Mouse (Mus musculus) kidney, adult 2 months (tissue): ENCODE results near the gene Alg5. TPM values are rescaled to one million over a fixed set of nuclear protein-coding genes. Genes with fewer than 3 reads are reported as not detected.
A peak's percentile ranks its signal among the peaks of the same experiment; 100 is the strongest.

ENCODE experiments used
- DNase-seq: peaks from one replicate; pipeline ENCODE4 v3.0.0; 2021
- H3K27ac ChIP-seq: fragments of 200-500 bp; 2 replicates; pipeline ENCODE4 v1.5.1; 2012; ENCODE audit warnings: low read depth, low read length, control low read depth, inconsistent platforms; ENCODE audit not compliant: insufficient read depth
- H3K27me3 ChIP-seq: fragments of 200-500 bp; replicated peaks from 2 replicates; pipeline ENCODE4 v1.6.1; 2012; ENCODE audit warnings: mild to moderate bottlenecking, moderate library complexity, low read length, inconsistent platforms; ENCODE audit not compliant: control insufficient read depth, insufficient read depth
- H3K36me3 ChIP-seq: fragments of 200-500 bp; 2 replicates; pipeline ENCODE4 v1.6.1; 2012; ENCODE audit warnings: mild to moderate bottlenecking, moderate library complexity, low read length, inconsistent platforms; ENCODE audit not compliant: control insufficient read depth, insufficient read depth
- H3K4me1 ChIP-seq: fragments of 200-500 bp; 2 replicates; pipeline ENCODE4 v1.6.1; 2011; ENCODE audit warnings: low read length; ENCODE audit not compliant: control insufficient read depth, insufficient read depth
- H3K4me3 ChIP-seq: fragments of 200-500 bp; 2 replicates; pipeline ENCODE4 v1.5.1; 2011; ENCODE audit warnings: mild to moderate bottlenecking, low read depth, low read length, control low read depth; ENCODE audit not compliant: insufficient read depth
- CTCF ChIP-seq: fragments of 200-500 bp; conservative IDR thresholded peaks from 2 replicates; pipeline ENCODE4 v1.5.1; 2011; ENCODE audit warnings: low read depth, mild to moderate bottlenecking, control low read depth, low read length, moderate library complexity, mixed read lengths; ENCODE audit not compliant: insufficient read depth, insufficient read length
- POLR2A ChIP-seq: fragments of 200-500 bp; IDR thresholded peaks from one replicate; pipeline ENCODE4 v1.6.1; 2011; ENCODE audit warnings: low read depth, low read length, control low read depth
- WGBS: fragments of 180-500 bp; shearing (Covaris S2); methylation state at CpG from one replicate; pipeline ENCODE4 v1.1.7; 2018; 5-methylcytosine and 5-hydroxymethylcytosine counted together
- polyA plus RNA-seq: library from polyadenylated mRNA; depleted of rRNA; stranded (reverse); fragments of >200 nt; gene quantifications from 2 replicates; pipeline ENCODE4 v1.2.3, GENCODE M21; 2012

The Alg5 gene
- polyA plus RNA-seq, 1 experiment: 22.2 TPM

- Histone ChIP-seq H3K27ac (no peak overlapping the region), H3K4me3 (no peak overlapping the region), H3K36me3 (peaks cover 1% of the 10 kb centered on the region; the same call in 1 of the 2 replicates), H3K4me1 (peaks cover 8% of the 10 kb centered on the region; the same call in 1 of the 2 replicates), H3K27me3 (no peaks in the 10 kb centered on the region)
- no peak for DNase-seq
- 82% methylated on average over 8 of the region's 8 CpGs for WGBS
- TF ChIP-seq CTCF (no peak), POLR2A (no peak)
These were observed 2.0 kb downstream of the Alg5 start for GRCm38 (mm10) chr3:54737317-54737716.

DNA sequence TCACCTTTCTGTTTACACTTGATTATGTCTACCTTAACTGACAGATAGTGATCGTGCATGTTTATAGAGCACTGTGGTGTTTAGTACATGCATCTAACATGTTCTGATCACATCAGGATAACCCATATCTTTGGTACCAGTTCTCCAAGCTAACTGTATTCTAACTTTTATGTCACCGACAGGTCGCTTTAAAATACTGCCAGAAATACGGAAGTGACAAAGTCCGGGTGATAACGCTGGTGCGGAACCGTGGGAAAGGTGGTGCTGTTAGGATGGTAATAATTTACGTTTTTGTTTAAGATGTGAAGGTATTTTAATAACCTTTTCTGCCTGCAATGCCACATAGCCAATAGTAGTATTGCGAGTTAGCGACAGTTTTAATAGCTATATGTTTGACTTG, 6.6 kb downstream of the Alg5 start:
- Histone ChIP-seq H3K27me3 (no peaks in the 10 kb centered on the region), H3K4me3 (no peak overlapping the region), H3K4me1 (no peaks in the 10 kb centered on the region), H3K27ac (no peak overlapping the region), H3K36me3 (peaks cover 3% of the 10 kb centered on the region)
- DNase-seq: no peak
- 96% methylated on average over 11 of the region's 11 CpGs for WGBS
- TF ChIP-seq POLR2A (no peak), CTCF (no peak)

- WGBS: 53% methylated on average over 5 of the region's 5 CpGs
- TF ChIP-seq POLR2A: no peak
- peak; percentile 54 for TF ChIP-seq CTCF
- no peaks in the 10 kb centered on the region for H3K4me1 ChIP-seq
- no peak overlapping the region for H3K4me3 ChIP-seq
- H3K27me3 ChIP-seq: no peaks in the 10 kb centered on the region
- DNase-seq: peak; percentile 15
- H3K27ac ChIP-seq: no peak overlapping the region
- H3K36me3 ChIP-seq: peaks cover 4% of the 10 kb centered on the region
These were observed 10.5 kb downstream of the Alg5 start for GRCm38 (mm10) chr3:54745799-54746198.

GRCm38 (mm10) chr3:54753411-54753810, 18.1 kb downstream of the Alg5 start:
- Histone ChIP-seq H3K27ac (no peak overlapping the region), H3K36me3 (0 out of 2 replicates have a peak, but pooled peaks cover 1% of the 10 kb centered on the region), H3K4me1 (no peaks in the 10 kb centered on the region), H3K4me3 (no peak overlapping the region), H3K27me3 (no peaks in the 10 kb centered on the region)
- 76% methylated on average over 4 of the region's 4 CpGs for WGBS
- DNase-seq: no peak
- no peak for TF ChIP-seq POLR2A
- no peak for TF ChIP-seq CTCF

- TF ChIP-seq CTCF: no peak
- no peak for TF ChIP-seq POLR2A
- Histone ChIP-seq H3K4me1 (no peaks in the 10 kb centered on the region), H3K27ac (no peak within 1 kb of the TSS), H3K27me3 (no peaks in the 10 kb centered on the region), H3K4me3 (peak within 1 kb of the TSS; percentile 70), H3K36me3 (no peaks in the 10 kb centered on the region)
- peak; percentile 69 for DNase-seq
- 1% methylated on average over 63 of the region's 66 CpGs for WGBS
These were observed 20.1 kb downstream of the Alg5 start, which contains the start of gene Smad9 for GRCm38 (mm10) chr3:54755145-54756041. Gene Smad9 (plus strand): TSS chr3:54755582.

DNA sequence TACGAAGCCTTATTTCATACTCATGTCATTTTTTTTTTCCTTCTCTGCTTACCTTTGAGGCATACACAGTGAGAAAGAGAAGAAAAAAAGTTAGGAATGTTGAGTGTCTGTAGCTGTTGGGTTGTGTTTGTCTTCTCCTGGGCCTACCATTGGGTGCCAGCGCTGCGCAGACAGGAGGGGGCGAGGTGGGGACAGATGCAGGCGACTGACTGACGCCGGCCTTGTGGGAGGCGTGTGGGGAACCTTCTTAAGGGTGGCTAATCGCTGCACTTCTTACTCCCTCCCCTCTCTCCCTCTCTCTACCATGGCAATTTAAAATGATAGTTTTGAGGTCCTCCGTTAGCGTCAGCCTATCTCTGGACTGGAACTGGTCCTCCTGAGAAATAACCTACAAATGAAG, 20.7 kb downstream of the Alg5 start:
- WGBS: 8% methylated on average over 11 of the region's 11 CpGs
- DNase-seq: peak; percentile 38
- Histone ChIP-seq H3K4me3 (peak overlapping the region; percentile 70), H3K36me3 (no peaks in the 10 kb centered on the region), H3K27ac (no peak overlapping the region), H3K27me3 (no peaks in the 10 kb centered on the region), H3K4me1 (no peaks in the 10 kb centered on the region)
- TF ChIP-seq CTCF: no peak

GRCm38 (mm10) chr3:54757446-54757845, 22.1 kb downstream of the Alg5 start:
- 90% methylated on average over 8 of the region's 8 CpGs for WGBS
- no peak for DNase-seq
- Histone ChIP-seq H3K4me3 (no peak overlapping the region), H3K27ac (no peak overlapping the region), H3K36me3 (no peaks in the 10 kb centered on the region), H3K27me3 (no peaks in the 10 kb centered on the region), H3K4me1 (no peaks in the 10 kb centered on the region)
- TF ChIP-seq CTCF (no peak), POLR2A (no peak)

DNA sequence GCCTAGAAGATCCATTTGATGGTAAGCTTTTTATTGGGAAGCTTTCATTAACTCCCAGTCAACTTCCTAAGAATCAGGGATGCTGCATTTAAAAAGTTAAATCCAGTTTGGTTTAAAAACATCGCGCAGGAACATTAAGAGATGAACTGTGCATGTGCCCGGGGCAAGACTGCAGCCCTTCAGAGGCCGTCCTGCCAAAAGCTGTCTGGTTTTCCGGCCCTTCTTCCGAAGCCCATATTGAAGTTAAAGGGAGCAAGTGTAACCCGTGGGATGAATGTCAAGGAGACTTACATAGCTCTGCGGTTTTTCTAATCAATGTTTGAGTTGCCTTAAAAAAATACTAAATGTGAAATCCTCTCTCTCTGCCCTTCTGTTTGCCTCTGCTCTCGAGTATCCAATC, 23.9 kb downstream of the Alg5 start:
- no peaks in the 10 kb centered on the region for H3K4me1 ChIP-seq
- 82% methylated on average over 9 of the region's 9 CpGs for WGBS
- DNase-seq: no peak
- no peak overlapping the region for H3K27ac ChIP-seq
- H3K36me3 ChIP-seq: no peaks in the 10 kb centered on the region
- TF ChIP-seq POLR2A (no peak), CTCF (no peak)
- H3K4me3 ChIP-seq: no peak overlapping the region
- H3K27me3 ChIP-seq: no peaks in the 10 kb centered on the region
